Mouse (Mus musculus) erythroblast, embryonic 14.5 days (primary cell): Measurements from ENCODE around the gene Lage3.

ENCODE experiments used
- GATA1 ChIP-seq: IDR thresholded peaks from 2 replicates; pipeline ENCODE4 v1.6.1; 2012; ENCODE audit warnings: low read length, inconsistent platforms, mixed read lengths
- TAL1 ChIP-seq: IDR thresholded peaks from 3 replicates; pipeline ENCODE4 v1.6.1; 2012; ENCODE audit warnings: low read length, inconsistent platforms, mixed read lengths

DNA sequence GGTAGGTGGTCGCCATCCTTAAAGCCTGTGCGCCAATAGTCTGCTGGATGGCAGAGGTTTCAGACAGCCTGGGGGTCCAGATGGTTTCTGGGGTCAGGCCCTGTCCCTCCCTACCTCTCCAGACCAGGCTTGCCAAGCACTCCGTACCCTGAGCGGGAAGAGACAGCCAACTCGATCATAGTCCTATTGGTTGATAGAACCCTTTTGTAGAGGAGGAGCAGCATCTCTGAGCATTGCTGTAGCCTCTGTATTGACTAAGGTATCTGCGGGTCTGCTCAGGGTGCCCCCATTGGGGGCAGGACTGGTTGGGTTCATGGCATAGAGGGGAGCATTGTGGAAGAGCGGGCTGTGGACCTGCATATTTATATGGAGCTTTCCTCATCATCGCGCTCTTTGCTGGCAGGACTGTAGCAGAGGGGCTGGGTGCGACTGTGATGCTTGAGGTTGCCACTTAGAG lies 24.2 kb downstream of the Lage3 start:
- TF ChIP-seq GATA1 (no peak), TAL1 (no peak)
